Mouse (Mus musculus) intestine, embryonic 15.5 days (tissue): ENCODE data around the gene Rab4b. TPM values are rescaled to one million over a fixed set of nuclear protein-coding genes. Genes with fewer than 3 reads are reported as not detected.

Source experiments
- ATAC-seq: fragments of 200-750 bp; cut with Nextera tagmentation; 2 replicates; pipeline ENCODE4 v1.8.0; 2017; ENCODE audit warnings: moderate TSS enrichment, moderate library complexity
- H3K27ac ChIP-seq: fragments of 300-500 bp; sonication (generic); 2 replicates; pipeline ENCODE4 v1.5.1; 2015; ENCODE audit warnings: mild to moderate bottlenecking, inconsistent platforms
- H3K27me3 ChIP-seq: fragments of 300-500 bp; sonication (generic); replicated peaks from 2 replicates; pipeline ENCODE4 v1.6.1; 2015; ENCODE audit warnings: inconsistent platforms
- H3K36me3 ChIP-seq: fragments of 300-500 bp; sonication (generic); 2 replicates; pipeline ENCODE4 v1.6.1; 2015; ENCODE audit warnings: inconsistent platforms
- H3K4me1 ChIP-seq: fragments of 300-500 bp; sonication (generic); replicated peaks from 2 replicates; pipeline ENCODE4 v1.6.1; 2015; ENCODE audit warnings: inconsistent platforms
- H3K4me2 ChIP-seq: fragments of 300-500 bp; sonication (generic); replicated peaks from 2 replicates; pipeline ENCODE4 v1.6.1; 2015; ENCODE audit warnings: mild to moderate bottlenecking, inconsistent platforms
- H3K4me3 ChIP-seq: fragments of 300-500 bp; sonication (generic); replicated peaks from 2 replicates; pipeline ENCODE4 v1.5.1; 2015; ENCODE audit warnings: inconsistent platforms
- H3K9ac ChIP-seq: fragments of 300-500 bp; sonication (generic); 2 replicates; pipeline ENCODE4 v1.6.1; 2015; ENCODE audit warnings: inconsistent platforms
- H3K9me3 ChIP-seq: fragments of 300-500 bp; sonication (generic); 2 replicates; pipeline ENCODE4 v1.6.1; 2016; ENCODE audit warnings: inconsistent platforms
- WGBS: fragments of 180-500 bp; shearing (Covaris S2); methylation state at CpG from one replicate; pipeline ENCODE4 v1.1.7; 2015; 5-methylcytosine and 5-hydroxymethylcytosine counted together
- polyA plus RNA-seq: library from polyadenylated mRNA; unstranded; fragments of >200 nt; fragmentation: Nextera tagmentation; extraction: Ambion mirVana; gene quantifications from 2 replicates; pipeline ENCODE4 v1.2.1, GENCODE M21; 2015

The Rab4b gene
- polyA plus RNA-seq = 65.4 and 66.3 TPM in 2 replicates

DNA sequence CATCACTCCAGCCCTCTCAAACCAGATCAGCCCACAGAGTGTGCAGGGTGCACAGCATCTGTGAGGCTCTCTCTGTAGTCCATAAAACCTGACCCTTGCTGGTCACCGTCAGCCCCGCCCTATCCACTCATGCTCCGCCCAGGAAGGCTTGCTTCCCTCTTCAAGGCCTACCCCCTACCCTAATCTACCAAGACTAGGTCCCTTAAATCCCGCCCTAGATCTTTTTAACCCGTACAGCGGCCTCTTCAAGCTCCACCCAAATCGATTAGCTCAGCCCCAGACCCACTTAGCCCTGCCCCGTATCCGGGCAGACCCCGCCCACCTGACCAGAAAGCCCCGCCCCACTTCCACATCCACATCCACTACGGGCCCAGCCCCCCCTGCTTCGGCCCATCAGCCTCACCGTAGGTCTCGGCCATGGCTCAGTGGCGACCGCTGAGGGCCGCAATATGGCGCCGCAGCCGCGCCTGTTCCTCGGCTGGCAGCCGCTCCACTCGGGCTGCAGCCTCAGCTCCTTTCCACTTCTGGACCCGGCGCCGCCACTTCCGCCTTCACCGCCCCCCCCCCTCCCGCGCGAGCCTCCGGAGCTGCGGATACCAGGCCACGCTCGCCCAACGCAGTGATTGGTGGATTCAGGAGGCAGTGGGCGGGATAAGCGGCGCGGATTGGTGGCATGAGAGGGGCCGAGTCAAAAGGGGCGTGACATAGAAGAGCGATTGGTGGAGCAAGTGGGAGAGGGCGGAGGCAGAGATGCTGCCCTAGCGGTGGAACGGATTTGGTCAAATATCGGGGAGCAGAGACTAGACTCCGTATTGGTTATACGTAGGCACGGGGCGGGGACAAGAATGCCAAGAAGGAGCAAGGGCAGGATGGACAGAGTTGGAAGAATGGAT, at the start of gene Rab4b:
Gene Rab4b (minus strand): TSS at position 573 of the 893 bp plus-strand sequence.
- Histone ChIP-seq H3K4me3 (peak within 1 kb of the TSS; percentile 74), H3K36me3 (no peaks in the 10 kb centered on the region), H3K27ac (peak within 1 kb of the TSS; percentile 94), H3K9me3 (no peaks in the 10 kb centered on the region), H3K4me1 (peaks cover 13% of the 10 kb centered on the region; the same call in 1 of the 2 replicates), H3K4me2 (peak within 1 kb of the TSS; percentile 62), H3K9ac (peak within 1 kb of the TSS; percentile 62), H3K27me3 (no peaks in the 10 kb centered on the region)
- peak; percentile 98 for ATAC-seq
- WGBS = under 1% methylated on average over 53 of the region's 53 CpGs

DNA sequence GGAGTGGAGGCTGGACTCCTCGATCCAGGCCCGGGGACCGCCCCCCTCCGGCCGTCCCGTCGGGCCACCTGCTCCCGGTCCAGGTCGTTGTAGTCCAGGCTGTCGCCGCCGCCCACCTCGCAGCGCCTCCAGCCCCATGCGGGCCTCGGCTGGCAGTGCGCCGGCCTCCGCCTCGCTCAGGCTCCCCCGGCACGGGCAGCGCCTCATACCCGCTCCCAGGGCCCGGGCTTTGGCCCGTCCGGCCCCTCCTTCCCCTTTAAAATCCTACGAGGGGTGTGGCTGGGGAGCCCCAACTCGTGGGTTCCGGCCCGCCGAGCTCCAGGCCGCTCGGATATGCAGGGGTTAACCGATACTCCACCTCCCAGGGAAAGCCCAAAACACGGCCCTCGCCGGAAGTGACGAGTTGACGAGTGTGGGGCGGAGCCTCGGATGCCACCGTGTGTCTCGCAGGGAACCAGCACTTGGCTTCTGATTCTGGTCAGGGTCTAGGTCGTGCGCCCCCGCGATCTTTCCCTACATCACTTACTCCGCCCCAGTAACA, 49.7 kb upstream of the Rab4b start, which contains the start of gene Itpkc:
Gene Itpkc (minus strand): TSS at position 381 of the 541 bp plus-strand sequence.
- Histone ChIP-seq H3K4me2 (peak within 1 kb of the TSS; percentile 78), H3K4me1 (peaks cover 52% of the 10 kb centered on the region)
- ATAC-seq = peak; percentile 84

DNA sequence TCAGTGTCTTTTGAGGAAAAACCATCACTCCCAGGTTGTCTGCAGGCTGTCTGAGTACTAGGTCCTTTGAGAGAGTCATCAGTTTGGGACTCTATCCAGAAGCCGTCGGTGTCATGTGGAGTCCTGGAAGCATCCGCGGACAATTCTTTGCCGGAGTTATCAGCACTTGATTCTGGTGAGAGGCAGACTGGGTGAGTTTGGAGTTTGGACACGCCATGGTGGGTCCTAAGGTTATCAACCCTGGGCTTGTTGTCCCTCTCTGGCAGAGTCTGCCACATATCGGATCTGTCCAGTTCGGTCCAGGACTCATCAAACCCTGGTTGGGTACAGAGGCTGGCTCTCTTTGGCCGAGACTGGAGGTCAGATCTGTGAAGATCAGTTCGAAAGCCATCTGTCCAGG, 49.0 kb upstream of the Rab4b start:
- 2% methylated on average over 10 of the region's 10 CpGs for WGBS
- no peak for ATAC-seq

More for the DNA sequence above, 49.7 kb upstream of the Rab4b start, which contains the start of gene Itpkc:
- peak within 1 kb of the TSS; percentile 85 for H3K9ac ChIP-seq
- H3K9me3 ChIP-seq = no peaks in the 10 kb centered on the region
- H3K36me3 ChIP-seq = no peaks in the 10 kb centered on the region
- peak within 1 kb of the TSS; percentile 90 for H3K27ac ChIP-seq
- H3K4me3 ChIP-seq = peak within 1 kb of the TSS; percentile 95
- under 1% methylated on average over 49 of the region's 49 CpGs for WGBS
- no peaks in the 10 kb centered on the region for H3K27me3 ChIP-seq

DNA sequence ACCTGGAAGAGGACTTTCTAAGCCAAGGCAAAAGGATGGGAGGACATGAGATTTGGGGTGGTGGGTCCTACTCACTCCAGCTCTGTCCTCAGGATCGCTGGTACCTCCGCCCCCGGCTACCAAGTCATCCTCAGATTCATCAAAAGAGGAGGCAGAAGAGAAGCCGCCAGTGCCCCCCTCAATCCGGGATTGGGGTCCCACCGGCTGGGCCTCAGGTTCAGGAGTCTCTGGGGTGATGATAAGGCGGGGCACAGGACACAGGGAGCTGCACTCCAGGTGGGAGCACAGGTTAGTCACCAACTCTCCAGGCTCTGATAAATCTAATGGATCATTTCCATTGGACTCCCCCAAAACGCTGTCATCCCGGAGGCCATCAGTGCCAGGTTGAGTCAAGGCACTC, 48.6 kb upstream of the Rab4b start:
- 23% methylated on average over 9 of the region's 9 CpGs for WGBS
- Histone ChIP-seq H3K4me1 (peaks cover 54% of the 10 kb centered on the region), H3K9me3 (no peaks in the 10 kb centered on the region), H3K9ac (peak overlapping the region; percentile 85), H3K4me2 (peak overlapping the region; percentile 78), H3K27ac (0 out of 2 replicates have a peak overlapping the region, but pooled peaks have one; percentile 90), H3K4me3 (peak overlapping the region; percentile 95), H3K36me3 (no peaks in the 10 kb centered on the region), H3K27me3 (no peaks in the 10 kb centered on the region)
- no peak for ATAC-seq

More for the DNA sequence above, 49.0 kb upstream of the Rab4b start:
- Histone ChIP-seq H3K9me3 (no peaks in the 10 kb centered on the region), H3K4me1 (peaks cover 54% of the 10 kb centered on the region), H3K4me2 (peak overlapping the region; percentile 78), H3K4me3 (peak overlapping the region; percentile 95), H3K36me3 (no peaks in the 10 kb centered on the region), H3K9ac (peak overlapping the region; percentile 85), H3K27me3 (no peaks in the 10 kb centered on the region), H3K27ac (peak overlapping the region; percentile 90)

DNA sequence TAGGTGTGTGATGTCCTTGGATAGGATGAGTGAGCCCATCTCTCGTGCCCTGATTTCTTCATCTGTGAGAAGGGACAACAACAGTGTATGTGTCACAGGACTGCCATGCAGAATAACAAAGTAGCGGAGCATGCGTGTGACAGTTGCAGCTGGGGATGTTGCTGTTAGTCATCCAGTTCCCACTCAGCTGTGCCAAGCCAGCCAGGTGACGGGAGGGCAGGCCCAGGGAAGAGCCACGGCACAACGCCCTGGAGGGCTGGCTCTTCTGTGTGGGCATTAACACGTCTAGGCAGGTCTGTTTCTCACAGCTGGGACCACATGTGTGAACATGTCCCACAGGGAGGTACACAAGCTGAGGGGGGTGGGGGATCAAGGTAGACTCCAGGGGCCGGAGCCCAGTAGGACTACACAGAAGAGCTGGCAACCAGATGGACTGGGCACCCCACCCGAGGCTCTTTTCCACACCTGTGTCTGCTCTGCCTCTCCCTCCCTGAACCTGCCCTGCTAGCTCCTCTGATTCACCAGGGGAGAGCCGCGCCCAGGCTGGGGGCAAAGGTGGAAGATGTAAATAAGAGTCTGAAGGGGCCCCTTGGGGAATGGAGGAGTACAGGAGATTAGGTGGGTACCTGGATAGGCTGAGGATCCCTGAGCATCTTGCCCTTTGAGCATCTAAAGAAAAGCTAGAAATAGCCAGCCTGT, 46.3 kb upstream of the Rab4b start:
- no peaks in the 10 kb centered on the region for H3K9me3 ChIP-seq
- no peaks in the 10 kb centered on the region for H3K27me3 ChIP-seq
- peaks cover 47% of the 10 kb centered on the region for H3K4me1 ChIP-seq
- peak; percentile 84 for ATAC-seq
- WGBS = 52% methylated on average over 11 of the region's 11 CpGs
- peak overlapping the region; percentile 95 for H3K4me3 ChIP-seq
- peak overlapping the region; percentile 83 for H3K27ac ChIP-seq
- H3K9ac ChIP-seq = peak overlapping the region; percentile 36
- H3K4me2 ChIP-seq = peak overlapping the region; percentile 78
- H3K36me3 ChIP-seq = 0 out of 2 replicates have a peak, but pooled peaks cover 5% of the 10 kb centered on the region

DNA sequence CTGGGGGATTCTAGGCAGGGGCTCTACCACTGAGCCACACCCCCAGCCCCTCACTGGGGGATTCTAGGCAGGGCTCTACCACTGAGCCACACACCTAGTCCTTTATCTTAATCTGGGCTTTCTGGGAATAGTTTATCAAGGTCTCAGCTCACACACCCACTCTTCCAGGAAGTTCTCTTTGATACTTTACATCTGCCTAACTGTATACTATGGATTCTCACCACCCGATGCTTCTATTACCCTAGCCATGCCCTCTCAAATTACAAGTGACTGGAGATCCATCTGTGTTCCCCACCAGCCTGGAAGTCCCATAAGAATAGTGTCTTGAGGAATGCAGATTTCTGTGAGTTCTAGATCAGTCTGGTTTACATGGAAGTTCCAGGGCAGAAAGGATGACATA, 43.8 kb upstream of the Rab4b start:
- H3K36me3 ChIP-seq = peaks cover 17% of the 10 kb centered on the region
- WGBS = 48% methylated on average over 1 of the region's 1 CpGs
- H3K9ac ChIP-seq = no peak overlapping the region
- ATAC-seq = no peak
- H3K4me3 ChIP-seq = no peak overlapping the region
- H3K9me3 ChIP-seq = no peaks in the 10 kb centered on the region
- no peak overlapping the region for H3K4me2 ChIP-seq
- H3K27me3 ChIP-seq = no peaks in the 10 kb centered on the region
- H3K27ac ChIP-seq = no peak overlapping the region
- H3K4me1 ChIP-seq = peaks cover 42% of the 10 kb centered on the region

DNA sequence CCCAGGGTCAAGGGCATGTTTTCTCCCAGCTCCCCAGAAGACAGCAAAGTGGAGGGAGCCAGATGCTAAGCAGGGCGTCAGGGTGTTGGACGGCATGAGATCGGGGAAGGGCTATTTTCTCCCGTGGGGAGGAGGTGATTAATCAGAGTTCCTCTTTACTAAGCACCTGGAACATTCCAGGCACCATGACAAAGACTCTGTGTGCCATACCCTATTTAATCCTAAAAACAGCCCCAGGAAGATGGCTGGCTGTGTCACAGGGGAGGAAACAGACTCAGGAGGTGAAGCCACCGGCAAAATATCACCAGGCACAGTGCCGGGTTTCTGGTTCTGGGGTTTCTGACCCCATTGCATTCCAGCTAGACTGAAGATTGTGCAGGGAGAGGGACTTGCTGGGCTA, 43.2 kb upstream of the Rab4b start:
- no peak overlapping the region for H3K4me2 ChIP-seq
- no peak overlapping the region for H3K9ac ChIP-seq
- H3K27ac ChIP-seq = no peak overlapping the region

DNA sequence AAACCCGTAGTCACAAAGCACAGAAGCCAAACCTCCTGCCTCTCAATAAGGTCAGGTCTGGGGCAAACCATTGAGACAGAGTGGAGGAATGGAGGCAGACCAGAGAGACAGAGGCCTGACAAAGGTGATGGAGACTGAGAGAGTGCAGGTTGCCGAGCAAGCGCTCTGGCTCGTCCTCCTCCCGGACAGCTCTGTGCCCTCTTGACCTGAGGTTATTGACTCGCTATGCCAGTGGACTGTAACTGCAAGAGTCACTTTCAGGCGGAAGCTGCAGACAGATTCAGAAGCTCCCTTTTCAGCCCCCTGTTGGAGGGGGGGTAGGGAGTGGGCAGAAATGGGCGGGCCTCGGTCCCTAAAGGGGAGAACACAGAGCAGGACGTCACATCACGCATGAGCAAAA, 41.2 kb upstream of the Rab4b start:
- Histone ChIP-seq H3K27ac (no peak overlapping the region), H3K4me1 (peaks cover 18% of the 10 kb centered on the region), H3K27me3 (no peaks in the 10 kb centered on the region), H3K4me3 (no peak overlapping the region), H3K9ac (no peak overlapping the region), H3K9me3 (no peaks in the 10 kb centered on the region), H3K4me2 (no peak overlapping the region), H3K36me3 (peaks cover 24% of the 10 kb centered on the region)
- no peak for ATAC-seq
- 76% methylated on average over 11 of the region's 11 CpGs for WGBS

More for the DNA sequence above, 43.2 kb upstream of the Rab4b start:
- peaks cover 22% of the 10 kb centered on the region for H3K36me3 ChIP-seq
- no peaks in the 10 kb centered on the region for H3K9me3 ChIP-seq
- no peak for ATAC-seq
- peaks cover 37% of the 10 kb centered on the region for H3K4me1 ChIP-seq
- no peaks in the 10 kb centered on the region for H3K27me3 ChIP-seq
- H3K4me3 ChIP-seq = no peak overlapping the region
- WGBS = 70% methylated on average over 6 of the region's 6 CpGs

DNA sequence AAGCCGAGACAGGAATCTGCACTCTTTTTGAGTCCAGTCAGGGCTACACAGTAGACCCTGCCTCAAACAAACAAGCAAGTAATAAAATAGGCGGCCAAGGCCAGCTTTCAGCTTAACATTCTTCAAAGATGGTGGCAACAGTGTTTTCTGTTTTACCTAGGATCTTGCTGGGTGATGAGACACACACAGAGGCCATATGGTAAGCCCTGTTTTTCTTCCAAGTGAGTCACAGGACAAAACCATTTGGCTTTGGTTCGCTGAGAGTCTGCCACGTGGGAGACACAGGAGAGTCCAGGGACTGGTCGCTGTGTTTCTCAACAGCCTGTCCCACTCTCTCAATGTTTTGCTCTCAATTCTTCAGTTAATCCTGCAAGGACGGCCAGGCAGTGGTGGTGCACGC, 39.9 kb upstream of the Rab4b start:
- H3K4me3 ChIP-seq = no peak overlapping the region

DNA sequence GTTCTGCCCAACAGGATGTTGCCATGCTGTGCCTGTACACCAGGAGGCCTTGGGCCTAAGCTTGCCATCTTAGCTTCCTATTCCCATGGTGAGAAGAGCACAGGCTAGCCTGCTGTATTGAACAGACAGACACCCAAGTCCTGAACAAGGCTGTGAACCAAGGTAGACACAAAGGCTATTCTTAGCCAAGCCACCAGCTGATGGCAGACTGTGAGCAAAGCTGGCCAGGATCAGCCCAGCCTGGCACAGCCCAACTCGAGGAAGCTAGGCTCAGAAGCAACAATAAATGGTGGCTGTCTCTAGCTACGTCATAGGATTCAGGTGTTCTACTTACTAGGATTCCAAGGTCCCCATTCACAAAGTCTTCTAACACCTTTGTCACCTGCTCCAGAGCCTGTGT, 33.9 kb upstream of the Rab4b start:
- no peak overlapping the region for H3K4me2 ChIP-seq
- no peak overlapping the region for H3K4me3 ChIP-seq
- peaks cover 31% of the 10 kb centered on the region for H3K36me3 ChIP-seq
- 84% methylated on average over 2 of the region's 2 CpGs for WGBS
- H3K9ac ChIP-seq = no peak overlapping the region
- H3K27ac ChIP-seq = no peak overlapping the region
- ATAC-seq = no peak
- H3K27me3 ChIP-seq = no peaks in the 10 kb centered on the region
- H3K9me3 ChIP-seq = no peaks in the 10 kb centered on the region
- H3K4me1 ChIP-seq = no peaks in the 10 kb centered on the region

More for the DNA sequence above, 39.9 kb upstream of the Rab4b start:
- Histone ChIP-seq H3K27me3 (no peaks in the 10 kb centered on the region), H3K27ac (no peak overlapping the region), H3K4me1 (peaks cover 5% of the 10 kb centered on the region; the same call in 1 of the 2 replicates), H3K9me3 (no peaks in the 10 kb centered on the region), H3K36me3 (peaks cover 28% of the 10 kb centered on the region), H3K4me2 (no peak overlapping the region), H3K9ac (no peak overlapping the region)
- ATAC-seq = no peak
- 83% methylated on average over 7 of the region's 7 CpGs for WGBS

DNA sequence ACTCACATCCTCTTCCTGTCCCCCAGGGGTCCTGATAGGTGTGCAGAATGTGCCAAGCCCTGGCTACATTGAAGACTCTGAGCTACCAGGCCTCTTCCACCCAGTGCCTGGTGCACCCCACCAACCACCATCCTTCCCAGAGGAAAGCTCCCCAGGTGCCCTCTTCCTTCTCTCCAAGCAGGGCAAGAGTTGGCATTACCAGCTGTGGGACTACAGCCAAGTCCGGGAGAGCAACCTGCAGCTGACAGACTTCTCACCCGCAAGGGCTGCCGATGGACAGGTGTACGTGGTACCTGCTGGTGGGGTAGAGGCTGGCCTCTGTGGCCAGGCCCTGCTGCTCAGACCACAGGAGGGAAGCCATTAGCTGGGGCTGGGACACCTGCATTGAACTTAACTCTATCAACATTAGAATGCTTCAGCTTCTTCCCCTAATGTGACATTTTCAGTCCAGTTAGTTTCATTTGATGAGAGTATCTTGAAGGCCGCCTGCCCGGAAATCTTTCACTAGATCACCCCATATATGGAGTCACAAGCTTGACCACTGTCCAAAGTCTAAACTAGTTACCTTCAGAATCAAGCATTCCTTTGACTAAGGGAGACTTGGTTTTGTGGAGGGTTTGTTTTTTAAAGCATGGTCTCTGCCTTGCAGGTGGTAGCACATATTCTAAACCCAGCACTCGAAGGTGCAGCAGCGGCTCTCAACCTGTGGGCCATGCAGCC, 25.2 kb upstream of the Rab4b start:
- ATAC-seq = no peak
- H3K4me2 ChIP-seq = no peak overlapping the region
- no peak overlapping the region for H3K27ac ChIP-seq
- no peak overlapping the region for H3K4me3 ChIP-seq
- no peaks in the 10 kb centered on the region for H3K9me3 ChIP-seq
- H3K4me1 ChIP-seq = no peaks in the 10 kb centered on the region
- no peaks in the 10 kb centered on the region for H3K27me3 ChIP-seq
- H3K36me3 ChIP-seq = peaks cover 13% of the 10 kb centered on the region
- 93% methylated on average over 8 of the region's 8 CpGs for WGBS
- H3K9ac ChIP-seq = no peak overlapping the region
